9 mouse cellular contexts compared by ENCODE assay signal in the genomic region with DNA sequence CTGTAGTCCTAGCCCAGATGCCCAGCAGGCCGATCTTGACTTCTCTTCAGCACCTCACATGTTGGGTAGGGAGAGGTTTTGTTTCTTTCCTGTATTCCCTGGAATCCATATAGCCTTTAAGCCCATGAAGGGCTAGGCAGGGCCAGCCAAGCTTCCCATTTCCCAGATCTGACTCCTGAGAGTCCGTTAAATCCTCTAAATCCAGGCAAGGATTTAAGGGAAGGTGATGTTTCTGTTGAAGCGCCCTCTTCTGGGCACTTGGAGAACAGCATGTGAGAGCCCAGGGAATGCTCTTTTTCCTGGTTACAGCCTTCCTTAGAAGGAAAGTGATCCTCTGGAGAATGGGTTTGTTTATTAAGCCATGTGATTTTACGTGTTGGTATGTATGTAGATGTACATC. TPM values are rescaled to one million over a fixed set of nuclear protein-coding genes. Genes with fewer than 3 reads are reported as not detected.
A peak's percentile ranks its signal among the peaks of the same experiment; 100 is the strongest.
DNase-seq lines count a peak whose midpoint lies in the region; TF ChIP-seq lines count a peak whose summit lies in the region.
"Had no signal": no experiment of that assay in that cellular context is flagged by ENCODE, and none has a peak within 500 bp of the region (broad histone marks: within the 10 kb centered on the region; RNA-seq: fewer than 3 reads in every experiment).

No protein-coding gene starts in this region.

- peak; percentile 48 for DNase-seq in adrenal gland, adult 2 months
- no peak for DNase-seq in adrenal gland, adult 8-10 months
- peak; percentile 65 for DNase-seq in left cerebral cortex, adult 18-20 months (ENCODE audit: low spot score in 2 of 2)
- DNase-seq in left cerebral cortex, adult 11 months (ENCODE audit: low spot score): no peak
- DNase-seq in ES-E14 (ENCODE audit: low read depth, low spot score): peak; percentile 63
- peak; percentile 88 for DNase-seq in embryo, embryonic 10.5 days (ENCODE audit: low spot score)
- peak; percentile 52 to 64 for DNase-seq in left cerebral cortex, postnatal 14 days (ENCODE audit: low spot score in 2 of 2)
- DNase-seq in right cerebral cortex, postnatal 4 days: peak; percentile 65

- in situ Hi-C loops in ES-E14 (cut with MboI; ENCODE audit: low sequenced_read_pairs in 2 of 2, unreplicated experiment in 2 of 2): no loop called here

- no peak overlapping the region for H3K27ac ChIP-seq in ES-E14 (ENCODE audit: insufficient read depth, low read depth, low read length, poor library complexity, severe bottlenecking)

- H3K4me3 ChIP-seq in ES-E14 (ENCODE audit: insufficient read depth in 1 of 2, low read depth in 1 of 2, low read length in 2 of 2, poor library complexity in 1 of 2, severe bottlenecking in 1 of 2): no peak overlapping the region

- intact Hi-C loops in left cerebral cortex, postnatal 14 days (cut with DNase I): loop anchor here (5.0 kb wide), 1 partner anchor 85 kb away; the partner anchor contains the start of gene Adcy4

- H3K4me1 ChIP-seq in ES-E14 (ENCODE audit: control insufficient read depth in 2 of 2, insufficient read depth in 2 of 2, low read length in 2 of 2, poor library complexity in 1 of 2): peaks cover 4 to 8% of the 10 kb centered on the region in 2 experiments; a peak in 3 of 4 replicates

- no peak overlapping the region for H3K9ac ChIP-seq in ES-E14 (ENCODE audit: insufficient read depth, low read depth, low read length, poor library complexity, severe bottlenecking)

- no peaks in the 10 kb centered on the region for H3K9me3 ChIP-seq in ES-E14 (ENCODE audit: control insufficient read depth, insufficient read depth, low read depth, low read length)

- H3K36me3 ChIP-seq in ES-E14 (ENCODE audit: control insufficient read depth, insufficient read depth, low read length, poor library complexity, severe bottlenecking): peaks cover 37% of the 10 kb centered on the region

TF ChIP-seq in ES-E14, 5 proteins besides CTCF, POLR2A, EP300 and RAD21:
- TF ChIP-seq CHD2 (IDR thresholded peaks at IDR 0.05; ENCODE audit: low read depth, low read length) (no peak), ZC3H11A (IDR thresholded peaks at IDR 0.05; ENCODE audit: borderline replicate concordance, low read depth, low read length) (peak; percentile 13; the same call in 1 of the 2 replicates), MAFK (IDR thresholded peaks at IDR 0.05; ENCODE audit: insufficient read depth, low read depth, low read length) (no peak)

RNA-seq across cellular contexts. Expression of gene Nynrin, which starts 13.2 kb away (rescaled TPM):
- total RNA-seq in adrenal gland, adult 2 months (2021): 10 to 100 TPM in 1 of 2 experiments, 1 to 10 TPM in 1; 7.2 to 16.1 TPM
- 5.1 and 5.3 TPM in 2 replicates for polyA plus RNA-seq in adrenal gland, adult 2 months (2012; rRNA removed)
- total RNA-seq in adrenal gland, adult 8-10 months (2022): 10 to 100 TPM; 14.3 to 23.2 (median 17.2) TPM
- total RNA-seq in left cerebral cortex, adult 18-20 months (2021): 1 to 10 TPM; 6.2 to 9.0 TPM
- total RNA-seq in ES-E14 (2012; rRNA removed): 7.1 and 10.4 TPM in 2 replicates
- 1 to 10 TPM; 8.8 to 9.7 TPM for total RNA-seq in left cerebral cortex, postnatal 14 days (2021)

RNA-seq across cellular contexts. Expression of gene Cbln3, which starts 17.2 kb away (rescaled TPM):
- total RNA-seq in adrenal gland, adult 2 months (2021): under 1 TPM in 1 of 2 experiments, not detected in 1; 0.20 TPM
- 0.03 and 0.25 TPM in 2 replicates for polyA plus RNA-seq in adrenal gland, adult 2 months (2012; rRNA removed)
- under 1 TPM in 3 of 4 experiments, not detected in 1; 0.05 to 0.22 (median 0.06) TPM for total RNA-seq in adrenal gland, adult 8-10 months (2022)
- total RNA-seq in left cerebral cortex, adult 18-20 months (2021): under 1 TPM; 0.16 to 0.23 TPM
- total RNA-seq in ES-E14 (2012; rRNA removed): 0.04 and 0.11 TPM in 2 replicates
- total RNA-seq in left cerebral cortex, postnatal 14 days (2021): 1 to 10 TPM in 1 of 2 experiments, under 1 TPM in 1; 0.23 to 1.1 TPM
- total RNA-seq: gastrocnemius, adult 8-10 months had no signal

RNA-seq across cellular contexts. Expression of gene Khnyn, which starts 17.8 kb away (rescaled TPM):
- total RNA-seq in adrenal gland, adult 2 months (2021): 10 to 100 TPM; 12.3 to 18.2 TPM
- 13.0 and 14.6 TPM in 2 replicates for polyA plus RNA-seq in adrenal gland, adult 2 months (2012; rRNA removed)
- 10 to 100 TPM; 19.1 to 27.2 (median 25.1) TPM for total RNA-seq in adrenal gland, adult 8-10 months (2022)
- 10 to 100 TPM; 12.3 to 13.0 TPM for total RNA-seq in left cerebral cortex, adult 18-20 months (2021)
- 7.2 and 15.8 TPM in 2 replicates for total RNA-seq in ES-E14 (2012; rRNA removed)
- total RNA-seq in left cerebral cortex, postnatal 14 days (2021): 10 to 100 TPM; 10.4 to 10.8 TPM

RNA-seq across cellular contexts. Expression of gene Sdr39u1, which starts 33.1 kb away (rescaled TPM):
- total RNA-seq in adrenal gland, adult 2 months (2021): 10 to 100 TPM; 81.0 to 92.5 TPM
- polyA plus RNA-seq in adrenal gland, adult 2 months (2012; rRNA removed): 45.9 and 52.8 TPM in 2 replicates
- total RNA-seq in adrenal gland, adult 8-10 months (2022): 10 to 100 TPM; 65.6 to 78.4 (median 73.2) TPM
- 100 to 1,000 TPM in 1 of 2 experiments, 10 to 100 TPM in 1; 96.5 to 104 TPM for total RNA-seq in left cerebral cortex, adult 18-20 months (2021)
- total RNA-seq in ES-E14 (2012; rRNA removed): 8.2 and 11.1 TPM in 2 replicates
- 10 to 100 TPM; 85.8 to 94.6 TPM for total RNA-seq in left cerebral cortex, postnatal 14 days (2021)

RNA-seq across cellular contexts. Expression of gene Nfatc4, which starts 44.0 kb away (rescaled TPM):
- total RNA-seq in adrenal gland, adult 2 months (2021): 10 to 100 TPM; 17.9 to 21.9 TPM
- polyA plus RNA-seq in adrenal gland, adult 2 months (2012; rRNA removed): 50.5 and 58.1 TPM in 2 replicates
- 10 to 100 TPM; 23.3 to 45.1 (median 31.1) TPM for total RNA-seq in adrenal gland, adult 8-10 months (2022)
- total RNA-seq in left cerebral cortex, adult 18-20 months (2021): 1 to 10 TPM; 3.0 to 3.3 TPM
- 6.4 and 25.4 TPM in 2 replicates for total RNA-seq in ES-E14 (2012; rRNA removed)
- 1 to 10 TPM; 3.0 to 4.0 TPM for total RNA-seq in left cerebral cortex, postnatal 14 days (2021)

Comparison
In these comparisons a context has a peak if more than half of its experiments do, and no peak if none do; other contexts are left out.
1. DNase-seq: peak in adrenal gland, adult 2 months (single experiment), left cerebral cortex, adult 18-20 months (2 of 2), ES-E14 (single experiment), embryo, embryonic 10.5 days (single experiment), left cerebral cortex, postnatal 14 days (2 of 2) and right cerebral cortex, postnatal 4 days (single experiment); none in adrenal gland, adult 8-10 months (single experiment) and left cerebral cortex, adult 11 months (single experiment).